Mouse (Mus musculus): Measurements from ENCODE around the gene Cdyl. TPM values are rescaled to one million over a fixed set of nuclear protein-coding genes. Genes with fewer than 3 reads are reported as not detected.

Cdyl gene
- polyA plus RNA-seq, 1 experiment from 2014 or later = 14.9 TPM

- DNase-seq (ENCODE audit: low spot score) (no peak), ATAC-seq (replicated peaks; ENCODE audit: low FRiP score, low TSS enrichment, low read depth) (no peak)
- no peaks in the 10 kb centered on the region for H3K9me3 ChIP-seq (ENCODE audit: control insufficient read depth, low read length)
- no peak overlapping the region for H3K27ac ChIP-seq (ENCODE audit: low read depth)
- H3K9ac ChIP-seq (ENCODE audit: low read length) = no peak overlapping the region
- no peaks in the 10 kb centered on the region for H3K27me3 ChIP-seq (replicated peaks; ENCODE audit: control insufficient read depth, insufficient read depth, low read length)
- H3K4me2 ChIP-seq (ENCODE audit: low read length) = no peak overlapping the region
- H3K36me3 ChIP-seq (ENCODE audit: control insufficient read depth, insufficient read depth, low read length) = no peaks in the 10 kb centered on the region
- 87% methylated on average over 4 of the region's 4 CpGs for WGBS
- no peak overlapping the region for H3K4me3 ChIP-seq (ENCODE audit: low read depth, low read length)
- 0 out of 2 replicates have a peak, but pooled peaks cover 6% of the 10 kb centered on the region for H3K4me1 ChIP-seq (replicated peaks; ENCODE audit: control insufficient read depth, insufficient read depth, low read length)
These were observed 135.1 kb downstream of the Cdyl start for GRCm38 (mm10) chr13:35794774-35795173.

- 45% methylated on average over 2 of the region's 2 CpGs for WGBS
- DNase-seq (ENCODE audit: low spot score) (no peak), ATAC-seq (replicated peaks; ENCODE audit: low FRiP score, low TSS enrichment, low read depth) (no peak)
- Histone ChIP-seq H3K27me3 (replicated peaks; ENCODE audit: control insufficient read depth, insufficient read depth, low read length) (no peaks in the 10 kb centered on the region), H3K4me3 (ENCODE audit: low read depth, low read length) (no peak overlapping the region), H3K9me3 (ENCODE audit: control insufficient read depth, low read length) (no peaks in the 10 kb centered on the region), H3K36me3 (ENCODE audit: control insufficient read depth, insufficient read depth, low read length) (no peaks in the 10 kb centered on the region), H3K4me2 (ENCODE audit: low read length) (no peak overlapping the region), H3K4me1 (replicated peaks; ENCODE audit: control insufficient read depth, insufficient read depth, low read length) (0 out of 2 replicates have a peak, but pooled peaks cover 12% of the 10 kb centered on the region), H3K27ac (ENCODE audit: low read depth) (no peak overlapping the region), H3K9ac (ENCODE audit: low read length) (no peak overlapping the region)
These were observed 136.3 kb downstream of the Cdyl start for GRCm38 (mm10) chr13:35795887-35796286.

- 0 out of 2 replicates have a peak, but pooled peaks cover 15% of the 10 kb centered on the region for H3K4me1 ChIP-seq (replicated peaks; ENCODE audit: control insufficient read depth, insufficient read depth, low read length)
- H3K4me2 ChIP-seq (ENCODE audit: low read length) = no peak overlapping the region
- WGBS = 46% methylated on average over 4 of the region's 4 CpGs
- H3K27ac ChIP-seq (ENCODE audit: low read depth) = no peak overlapping the region
- no peaks in the 10 kb centered on the region for H3K9me3 ChIP-seq (ENCODE audit: control insufficient read depth, low read length)
- H3K36me3 ChIP-seq (ENCODE audit: control insufficient read depth, insufficient read depth, low read length) = no peaks in the 10 kb centered on the region
- ATAC-seq (replicated peaks; ENCODE audit: low FRiP score, low TSS enrichment, low read depth) = no peak
- no peak overlapping the region for H3K9ac ChIP-seq (ENCODE audit: low read length)
- H3K27me3 ChIP-seq (replicated peaks; ENCODE audit: control insufficient read depth, insufficient read depth, low read length) = no peaks in the 10 kb centered on the region
- H3K4me3 ChIP-seq (ENCODE audit: low read depth, low read length) = no peak overlapping the region
- DNase-seq (ENCODE audit: low spot score) = no peak
These were observed 136.7 kb downstream of the Cdyl start for GRCm38 (mm10) chr13:35796352-35796751.

- Histone ChIP-seq H3K9ac (ENCODE audit: low read length) (no peak overlapping the region), H3K27me3 (replicated peaks; ENCODE audit: control insufficient read depth, insufficient read depth, low read length) (no peaks in the 10 kb centered on the region), H3K4me1 (replicated peaks; ENCODE audit: control insufficient read depth, insufficient read depth, low read length) (0 out of 2 replicates have a peak, but pooled peaks cover 15% of the 10 kb centered on the region), H3K27ac (ENCODE audit: low read depth) (no peak overlapping the region), H3K4me3 (ENCODE audit: low read depth, low read length) (no peak overlapping the region), H3K4me2 (ENCODE audit: low read length) (no peak overlapping the region), H3K36me3 (ENCODE audit: control insufficient read depth, insufficient read depth, low read length) (no peaks in the 10 kb centered on the region), H3K9me3 (ENCODE audit: control insufficient read depth, low read length) (no peaks in the 10 kb centered on the region)
- ATAC-seq (replicated peaks; ENCODE audit: low FRiP score, low TSS enrichment, low read depth) = no peak
- 84% methylated on average over 13 of the region's 13 CpGs for WGBS
- DNase-seq (ENCODE audit: low spot score) = no peak
These were observed 138.3 kb downstream of the Cdyl start for GRCm38 (mm10) chr13:35797811-35798522.

- 71% methylated on average over 9 of the region's 9 CpGs for WGBS
- H3K9me3 ChIP-seq (ENCODE audit: control insufficient read depth, low read length) = no peaks in the 10 kb centered on the region
- H3K4me2 ChIP-seq (ENCODE audit: low read length) = no peak overlapping the region
- H3K27ac ChIP-seq (ENCODE audit: low read depth) = no peak overlapping the region
- no peak overlapping the region for H3K4me3 ChIP-seq (ENCODE audit: low read depth, low read length)
- H3K9ac ChIP-seq (ENCODE audit: low read length) = no peak overlapping the region
- no peaks in the 10 kb centered on the region for H3K27me3 ChIP-seq (replicated peaks; ENCODE audit: control insufficient read depth, insufficient read depth, low read length)
- ATAC-seq (replicated peaks; ENCODE audit: low FRiP score, low TSS enrichment, low read depth) (no peak; the same call in 1 of the 2 replicates), DNase-seq (ENCODE audit: low spot score) (no peak)
- no peaks in the 10 kb centered on the region for H3K36me3 ChIP-seq (ENCODE audit: control insufficient read depth, insufficient read depth, low read length)
- 0 out of 2 replicates have a peak, but pooled peaks cover 15% of the 10 kb centered on the region for H3K4me1 ChIP-seq (replicated peaks; ENCODE audit: control insufficient read depth, insufficient read depth, low read length)
These were observed 139.0 kb downstream of the Cdyl start for GRCm38 (mm10) chr13:35798645-35799044.

- Histone ChIP-seq H3K4me1 (replicated peaks; ENCODE audit: control insufficient read depth, insufficient read depth, low read length) (0 out of 2 replicates have a peak, but pooled peaks cover 15% of the 10 kb centered on the region), H3K36me3 (ENCODE audit: control insufficient read depth, insufficient read depth, low read length) (no peaks in the 10 kb centered on the region), H3K27me3 (replicated peaks; ENCODE audit: control insufficient read depth, insufficient read depth, low read length) (no peaks in the 10 kb centered on the region), H3K9ac (ENCODE audit: low read length) (no peak overlapping the region), H3K4me3 (ENCODE audit: low read depth, low read length) (no peak overlapping the region), H3K4me2 (ENCODE audit: low read length) (no peak overlapping the region), H3K9me3 (ENCODE audit: control insufficient read depth, low read length) (no peaks in the 10 kb centered on the region; the same call in 1 of the 2 replicates), H3K27ac (ENCODE audit: low read depth) (no peak overlapping the region)
- no peak for DNase-seq (ENCODE audit: low spot score)
- no peak for ATAC-seq (replicated peaks; ENCODE audit: low FRiP score, low TSS enrichment, low read depth)
- WGBS = 72% methylated on average over 7 of the region's 7 CpGs
These were observed 140.6 kb downstream of the Cdyl start for GRCm38 (mm10) chr13:35800270-35800669.

- Histone ChIP-seq H3K4me2 (ENCODE audit: low read length) (no peak overlapping the region), H3K36me3 (ENCODE audit: control insufficient read depth, insufficient read depth, low read length) (no peaks in the 10 kb centered on the region), H3K27me3 (replicated peaks; ENCODE audit: control insufficient read depth, insufficient read depth, low read length) (no peaks in the 10 kb centered on the region), H3K27ac (ENCODE audit: low read depth) (no peak overlapping the region), H3K4me3 (ENCODE audit: low read depth, low read length) (no peak overlapping the region), H3K9me3 (ENCODE audit: control insufficient read depth, low read length) (no peaks in the 10 kb centered on the region; the same call in 1 of the 2 replicates), H3K4me1 (replicated peaks; ENCODE audit: control insufficient read depth, insufficient read depth, low read length) (0 out of 2 replicates have a peak, but pooled peaks cover 4% of the 10 kb centered on the region), H3K9ac (ENCODE audit: low read length) (no peak overlapping the region)
- ATAC-seq (replicated peaks; ENCODE audit: low FRiP score, low TSS enrichment, low read depth) = no peak
- DNase-seq (ENCODE audit: low spot score) = no peak
- WGBS = 58% methylated on average over 3 of the region's 3 CpGs
These were observed 146.1 kb downstream of the Cdyl start for GRCm38 (mm10) chr13:35805727-35806126.

GRCm38 (mm10) chr13:35806165-35806564, 146.5 kb downstream of the Cdyl start:
- no peaks in the 10 kb centered on the region; the same call in 1 of the 2 replicates for H3K9me3 ChIP-seq (ENCODE audit: control insufficient read depth, low read length)
- no peak overlapping the region for H3K9ac ChIP-seq (ENCODE audit: low read length)
- DNase-seq (ENCODE audit: low spot score) (no peak), ATAC-seq (replicated peaks; ENCODE audit: low FRiP score, low TSS enrichment, low read depth) (no peak)
- no peaks in the 10 kb centered on the region for H3K27me3 ChIP-seq (replicated peaks; ENCODE audit: control insufficient read depth, insufficient read depth, low read length)
- H3K36me3 ChIP-seq (ENCODE audit: control insufficient read depth, insufficient read depth, low read length) = no peaks in the 10 kb centered on the region
- H3K27ac ChIP-seq (ENCODE audit: low read depth) = no peak overlapping the region
- no peak overlapping the region for H3K4me2 ChIP-seq (ENCODE audit: low read length)
- H3K4me1 ChIP-seq (replicated peaks; ENCODE audit: control insufficient read depth, insufficient read depth, low read length) = 0 out of 2 replicates have a peak, but pooled peaks cover under 1% of the 10 kb centered on the region
- no peak overlapping the region for H3K4me3 ChIP-seq (ENCODE audit: low read depth, low read length)
- WGBS = 84% methylated on average over 7 of the region's 7 CpGs

- no peak overlapping the region for H3K4me2 ChIP-seq (ENCODE audit: low read length)
- ATAC-seq (replicated peaks; ENCODE audit: low FRiP score, low TSS enrichment, low read depth) (no peak), DNase-seq (ENCODE audit: low spot score) (no peak)
- WGBS = 97% methylated on average over 7 of the region's 7 CpGs
- 0 out of 2 replicates have a peak, but pooled peaks cover 7% of the 10 kb centered on the region for H3K4me1 ChIP-seq (replicated peaks; ENCODE audit: control insufficient read depth, insufficient read depth, low read length)
- H3K4me3 ChIP-seq (ENCODE audit: low read depth, low read length) = no peak overlapping the region
- H3K9me3 ChIP-seq (ENCODE audit: control insufficient read depth, low read length) = no peaks in the 10 kb centered on the region; the same call in 1 of the 2 replicates
- no peak overlapping the region for H3K9ac ChIP-seq (ENCODE audit: low read length)
- H3K27ac ChIP-seq (ENCODE audit: low read depth) = no peak overlapping the region
- H3K27me3 ChIP-seq (replicated peaks; ENCODE audit: control insufficient read depth, insufficient read depth, low read length) = no peaks in the 10 kb centered on the region
- no peaks in the 10 kb centered on the region for H3K36me3 ChIP-seq (ENCODE audit: control insufficient read depth, insufficient read depth, low read length)
These were observed 147.4 kb downstream of the Cdyl start for GRCm38 (mm10) chr13:35807016-35807415.
